Mouse (Mus musculus) intestine, postnatal 0 days (tissue): ENCODE measurements around the gene Dync1i1. TPM values are rescaled to one million over a fixed set of nuclear protein-coding genes. Genes with fewer than 3 reads are reported as not detected.

ENCODE experiments used
- ATAC-seq: fragments of 200-750 bp; cut with Nextera tagmentation; 2 replicates; pipeline ENCODE4 v1.8.0; 2017; ENCODE audit warnings: mild to moderate bottlenecking, moderate TSS enrichment, moderate library complexity
- H3K27ac ChIP-seq: fragments of 300-500 bp; sonication (generic); 2 replicates; pipeline ENCODE4 v1.5.1; 2014; ENCODE audit warnings: mild to moderate bottlenecking, low read depth, low read length, moderate library complexity
- H3K27me3 ChIP-seq: fragments of 300-500 bp; sonication (generic); replicated peaks from 2 replicates; pipeline ENCODE4 v1.6.1; 2014; ENCODE audit warnings: low read length, mixed read lengths; ENCODE audit not compliant: control insufficient read depth, insufficient read depth
- H3K36me3 ChIP-seq: fragments of 300-500 bp; sonication (generic); 2 replicates; pipeline ENCODE4 v1.6.1; 2014; ENCODE audit warnings: mild to moderate bottlenecking, moderate library complexity; ENCODE audit not compliant: control insufficient read depth, insufficient read depth
- H3K4me1 ChIP-seq: fragments of 300-500 bp; sonication (generic); replicated peaks from 2 replicates; pipeline ENCODE4 v1.6.1; 2014; ENCODE audit warnings: antibody characterized with exemption, low read length, mixed read lengths; ENCODE audit not compliant: control insufficient read depth, insufficient read depth
- H3K4me2 ChIP-seq: fragments of 300-500 bp; sonication (generic); replicated peaks from 2 replicates; pipeline ENCODE4 v1.6.1; 2014; ENCODE audit warnings: low read depth, mild to moderate bottlenecking, moderate library complexity
- H3K4me3 ChIP-seq: fragments of 300-500 bp; sonication (generic); 2 replicates; pipeline ENCODE4 v1.5.1; 2014; ENCODE audit warnings: low read depth, low read length
- H3K9ac ChIP-seq: fragments of 300-500 bp; sonication (generic); 2 replicates; pipeline ENCODE4 v1.6.1; 2014; ENCODE audit warnings: mild to moderate bottlenecking, low read depth, low read length
- H3K9me3 ChIP-seq: fragments of 300-500 bp; sonication (generic); 2 replicates; pipeline ENCODE4 v1.6.1; 2016; ENCODE audit warnings: mixed run types; ENCODE audit not compliant: control insufficient read depth
- CTCF ChIP-seq: sonication (generic); IDR thresholded peaks from 2 replicates; pipeline ENCODE4 v1.5.1; 2016; ENCODE audit warnings: low read depth, mild to moderate bottlenecking, control low read depth, antibody characterized with exemption, moderate library complexity
- WGBS: fragments of 180-500 bp; shearing (Covaris S2); extraction: QIAGEN DNeasy Blood & Tissue Kit; methylation state at CpG from one replicate; pipeline ENCODE4 v1.1.7; 2014; 5-methylcytosine and 5-hydroxymethylcytosine counted together
- polyA plus RNA-seq: library from polyadenylated mRNA; unstranded; fragments of >200 nt; fragmentation: Nextera tagmentation; extraction: Ambion mirVana; gene quantifications from 2 replicates; pipeline ENCODE4 v1.2.1, GENCODE M21; 2015

Gene Dync1i1
- polyA plus RNA-seq, 1 experiment from 2014 or later = 0.53 TPM

DNA sequence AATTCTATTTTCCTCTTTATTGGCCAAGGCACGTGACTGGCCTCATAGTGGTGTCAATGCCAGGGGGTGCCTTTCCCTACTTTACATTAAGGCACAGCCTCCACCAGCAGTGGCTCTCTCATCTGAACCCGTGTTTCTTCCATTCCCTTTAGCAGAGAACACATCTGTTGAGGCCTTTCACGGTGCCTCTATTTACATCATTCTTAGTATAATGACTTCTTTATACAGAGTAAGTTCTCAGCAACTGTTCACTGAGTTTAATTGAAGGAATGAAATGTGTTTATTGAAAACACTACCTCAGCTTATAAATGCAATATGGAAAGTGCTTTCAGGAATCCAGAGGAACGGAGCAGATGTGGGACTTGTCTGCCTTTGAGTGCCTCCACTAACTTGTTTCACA, 235.3 kb downstream of the Dync1i1 start:
- no peak for TF ChIP-seq CTCF
- no peaks in the 10 kb centered on the region for H3K27me3 ChIP-seq
- no peak for ATAC-seq
- no peaks in the 10 kb centered on the region for H3K9me3 ChIP-seq
- no peak overlapping the region for H3K9ac ChIP-seq
- no peak overlapping the region for H3K4me2 ChIP-seq
- no peak overlapping the region for H3K27ac ChIP-seq
- no peaks in the 10 kb centered on the region for H3K4me1 ChIP-seq
- 82% methylated on average over 4 of the region's 4 CpGs for WGBS
- H3K36me3 ChIP-seq = no peaks in the 10 kb centered on the region
- H3K4me3 ChIP-seq = no peak overlapping the region

DNA sequence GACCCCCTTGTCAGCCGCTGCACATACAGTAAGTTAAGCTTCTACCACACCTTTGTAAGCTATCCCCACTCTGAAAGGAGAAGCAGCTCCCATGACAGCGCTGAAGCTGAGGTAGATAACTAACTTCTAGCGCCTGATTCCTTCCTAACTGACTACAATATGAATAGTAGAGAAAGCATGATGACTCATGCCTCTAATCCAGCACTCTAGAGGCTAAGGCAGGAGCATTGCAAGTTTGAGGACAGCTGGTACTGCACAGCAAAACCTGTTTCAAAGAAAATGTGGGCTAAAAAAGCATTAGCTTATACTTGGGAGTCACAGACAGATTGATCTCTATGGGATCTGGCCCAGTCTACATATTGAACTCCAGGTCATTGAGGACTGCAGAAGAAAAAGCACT, 236.5 kb downstream of the Dync1i1 start:
- ATAC-seq = no peak

DNA sequence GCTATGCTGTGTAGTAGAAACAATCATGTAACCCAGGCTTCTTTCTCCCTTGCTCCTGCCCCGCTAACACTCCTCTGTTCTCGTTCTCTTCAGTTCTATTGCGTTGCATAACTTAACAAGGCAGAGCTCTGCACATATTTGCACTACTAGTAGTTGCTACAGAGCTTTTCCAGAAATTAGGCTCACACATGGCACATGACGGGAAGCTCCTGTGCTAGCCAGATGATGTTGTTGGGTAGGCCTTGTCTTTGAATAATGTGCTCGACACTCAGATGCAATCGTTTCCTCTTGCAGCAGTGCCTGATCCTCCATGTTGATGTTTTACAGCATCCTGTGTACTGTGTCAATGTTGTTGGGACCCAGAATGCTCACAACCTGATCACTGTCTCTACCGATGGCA, 240.9 kb downstream of the Dync1i1 start:
- H3K36me3 ChIP-seq = no peaks in the 10 kb centered on the region
- TF ChIP-seq CTCF = no peak
- no peaks in the 10 kb centered on the region for H3K4me1 ChIP-seq
- H3K9ac ChIP-seq = no peak overlapping the region
- H3K27ac ChIP-seq = no peak overlapping the region
- H3K9me3 ChIP-seq = no peaks in the 10 kb centered on the region
- H3K4me3 ChIP-seq = no peak overlapping the region
- H3K27me3 ChIP-seq = no peaks in the 10 kb centered on the region
- 93% methylated on average over 7 of the region's 7 CpGs for WGBS
- no peak for ATAC-seq
- H3K4me2 ChIP-seq = no peak overlapping the region

More for the DNA sequence above, 236.5 kb downstream of the Dync1i1 start:
- Histone ChIP-seq H3K4me1 (no peaks in the 10 kb centered on the region), H3K4me3 (no peak overlapping the region), H3K27me3 (no peaks in the 10 kb centered on the region), H3K36me3 (no peaks in the 10 kb centered on the region), H3K9ac (no peak overlapping the region), H3K9me3 (no peaks in the 10 kb centered on the region), H3K4me2 (no peak overlapping the region), H3K27ac (no peak overlapping the region)
- no peak for TF ChIP-seq CTCF
- WGBS = 85% methylated on average over 3 of the region's 3 CpGs

DNA sequence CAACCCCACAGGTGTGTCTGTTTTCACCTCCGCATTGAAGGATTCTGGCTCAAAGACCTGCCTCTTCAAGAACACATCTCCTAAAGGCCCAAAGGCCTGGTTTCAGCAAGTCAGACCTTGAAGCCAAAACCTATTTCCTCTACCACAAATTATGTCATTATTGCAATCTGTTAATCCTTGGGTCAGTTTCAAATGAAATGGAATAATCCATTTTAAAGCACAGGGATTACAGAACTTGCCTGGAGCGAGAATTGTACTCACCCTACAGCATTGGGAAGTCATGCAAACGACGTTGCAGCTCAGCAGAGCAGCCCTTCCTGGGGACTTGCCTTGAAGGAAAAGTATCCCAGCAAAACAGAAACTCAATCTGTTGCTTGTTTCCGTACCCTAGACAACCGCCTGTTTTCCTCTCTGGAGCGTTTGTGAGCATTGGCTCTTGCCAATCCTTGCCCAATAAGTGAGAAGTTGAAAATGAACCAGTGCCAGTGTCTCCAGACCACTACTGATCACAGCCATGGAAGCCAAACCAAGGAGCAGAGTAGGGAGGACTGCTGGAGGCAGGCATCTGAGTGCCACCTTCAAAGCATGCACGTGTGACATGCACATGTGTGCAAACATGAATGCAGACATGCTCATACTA, 241.5 kb downstream of the Dync1i1 start:
- Histone ChIP-seq H3K9ac (no peak overlapping the region), H3K27ac (no peak overlapping the region), H3K4me1 (no peaks in the 10 kb centered on the region), H3K4me2 (no peak overlapping the region), H3K9me3 (no peaks in the 10 kb centered on the region), H3K36me3 (no peaks in the 10 kb centered on the region), H3K27me3 (no peaks in the 10 kb centered on the region), H3K4me3 (no peak overlapping the region)
- no peak for TF ChIP-seq CTCF
- ATAC-seq = no peak
- 88% methylated on average over 8 of the region's 8 CpGs for WGBS

DNA sequence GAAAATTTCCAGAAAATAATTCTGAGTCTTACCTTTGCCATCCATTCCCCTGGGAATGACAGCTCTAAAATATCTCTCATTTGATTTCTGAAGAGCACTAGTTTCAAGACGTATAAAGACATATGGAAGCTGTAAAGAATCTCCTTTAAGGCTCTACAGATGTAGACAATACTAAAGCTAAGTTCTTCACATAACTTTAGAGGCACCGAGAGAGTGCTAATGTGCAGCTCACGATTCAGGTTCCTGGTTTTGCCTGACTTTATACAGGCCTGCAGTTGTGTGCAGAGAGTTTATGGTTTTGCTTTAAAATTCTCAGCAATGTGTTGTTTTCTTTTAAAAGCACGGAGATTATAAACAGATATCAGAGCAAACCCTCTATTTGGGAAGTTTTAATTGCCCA, 242.1 kb downstream of the Dync1i1 start:
- H3K9ac ChIP-seq = no peak overlapping the region
- H3K27ac ChIP-seq = no peak overlapping the region
- H3K4me1 ChIP-seq = no peaks in the 10 kb centered on the region
- H3K4me3 ChIP-seq = no peak overlapping the region
- ATAC-seq = no peak
- TF ChIP-seq CTCF = no peak
- no peaks in the 10 kb centered on the region for H3K36me3 ChIP-seq
- H3K27me3 ChIP-seq = no peaks in the 10 kb centered on the region
- H3K4me2 ChIP-seq = no peak overlapping the region
- H3K9me3 ChIP-seq = no peaks in the 10 kb centered on the region
- 64% methylated on average over 4 of the region's 4 CpGs for WGBS

DNA sequence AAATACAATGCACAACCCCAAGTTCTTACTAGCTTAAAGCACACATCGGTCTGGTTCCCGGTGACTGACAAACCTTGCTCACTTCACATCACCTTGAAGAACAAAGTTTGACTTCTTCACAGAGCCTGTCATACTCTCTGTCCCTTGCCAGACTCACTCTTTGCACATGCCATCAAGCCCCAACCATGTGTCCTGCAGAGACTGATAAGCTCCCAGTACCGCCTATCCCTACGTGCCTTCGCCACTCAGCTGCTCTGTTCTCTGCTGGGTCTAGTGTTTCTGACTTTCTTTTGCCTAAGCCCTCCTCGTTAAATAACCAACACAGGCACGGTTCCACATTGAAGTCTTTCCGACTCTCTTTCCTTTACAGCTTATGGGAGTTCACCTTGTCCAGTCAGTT, 244.2 kb downstream of the Dync1i1 start:
- Histone ChIP-seq H3K4me2 (no peak overlapping the region), H3K27me3 (no peaks in the 10 kb centered on the region), H3K9ac (no peak overlapping the region), H3K36me3 (no peaks in the 10 kb centered on the region), H3K9me3 (no peaks in the 10 kb centered on the region), H3K27ac (no peak overlapping the region), H3K4me3 (no peak overlapping the region), H3K4me1 (no peaks in the 10 kb centered on the region)
- TF ChIP-seq CTCF = no peak
- no peak for ATAC-seq
- 86% methylated on average over 8 of the region's 8 CpGs for WGBS

DNA sequence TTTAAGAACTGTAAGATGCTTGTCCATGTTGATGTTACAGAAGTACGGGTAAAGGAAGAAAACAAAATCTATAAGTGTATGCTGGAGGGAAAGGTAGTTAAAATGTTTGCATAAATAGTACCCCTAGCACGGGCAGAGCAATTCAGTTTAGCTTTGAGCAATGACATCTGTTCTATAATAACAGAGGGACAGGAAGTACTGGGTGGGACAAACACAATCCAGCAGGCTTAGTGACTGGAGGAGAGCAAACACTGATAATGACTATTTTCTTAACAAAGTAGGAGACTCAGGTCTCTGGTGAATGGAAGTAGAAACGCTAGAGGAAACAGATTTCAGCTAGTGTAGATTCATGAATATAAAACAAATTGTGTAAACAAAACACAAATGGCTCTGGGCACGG, 250.8 kb downstream of the Dync1i1 start:
- no peak overlapping the region for H3K4me3 ChIP-seq
- no peaks in the 10 kb centered on the region for H3K36me3 ChIP-seq
- WGBS = 19% methylated on average over 4 of the region's 4 CpGs
- ATAC-seq = no peak
- no peak for TF ChIP-seq CTCF
- H3K9me3 ChIP-seq = no peaks in the 10 kb centered on the region
- H3K27me3 ChIP-seq = no peaks in the 10 kb centered on the region
- H3K4me2 ChIP-seq = no peak overlapping the region
- H3K9ac ChIP-seq = no peak overlapping the region
- H3K4me1 ChIP-seq = no peaks in the 10 kb centered on the region
- no peak overlapping the region for H3K27ac ChIP-seq
